Mouse (Mus musculus): ENCODE data around the gene Unc45b. TPM values are rescaled to one million over a fixed set of nuclear protein-coding genes. Genes with fewer than 3 reads are reported as not detected.

The Unc45b gene
- polyA plus RNA-seq, 1 experiment from 2014 or later: 14.5 TPM

- ATAC-seq (ENCODE audit: low read depth): no peak
- Histone ChIP-seq H3K9me3 (ENCODE audit: control insufficient read depth, low read length) (no peaks in the 10 kb centered on the region), H3K4me2 (ENCODE audit: low read depth, low read length) (peak overlapping the region; percentile 20; the same call in 1 of the 2 replicates), H3K4me3 (ENCODE audit: low read length) (no peak overlapping the region; the same call in 1 of the 2 replicates), H3K4me1 (replicated peaks; ENCODE audit: control insufficient read depth, insufficient read depth, low read length) (peaks cover 14% of the 10 kb centered on the region), H3K9ac (ENCODE audit: low read length) (peak overlapping the region; percentile 43), H3K27me3 (ENCODE audit: control insufficient read depth, insufficient read depth, low read depth, low read length) (no peaks in the 10 kb centered on the region), H3K36me3 (ENCODE audit: control insufficient read depth, insufficient read depth, low read length) (no peaks in the 10 kb centered on the region), H3K27ac (ENCODE audit: low read length) (no peak overlapping the region)
- WGBS: 31% methylated on average over 10 of the region's 10 CpGs
These were observed 21.8 kb upstream of the Unc45b start for GRCm38 (mm10) chr11:82888491-82888946.

- Histone ChIP-seq H3K9ac (ENCODE audit: low read length) (peak overlapping the region; percentile 78), H3K36me3 (ENCODE audit: control insufficient read depth, insufficient read depth, low read length) (no peaks in the 10 kb centered on the region), H3K9me3 (ENCODE audit: control insufficient read depth, low read length) (no peaks in the 10 kb centered on the region), H3K4me3 (ENCODE audit: low read length) (peak overlapping the region; percentile 75), H3K4me1 (replicated peaks; ENCODE audit: control insufficient read depth, insufficient read depth, low read length) (peaks cover 14% of the 10 kb centered on the region), H3K27ac (ENCODE audit: low read length) (peak overlapping the region; percentile 72), H3K4me2 (ENCODE audit: low read depth, low read length) (peak overlapping the region; percentile 81), H3K27me3 (ENCODE audit: control insufficient read depth, insufficient read depth, low read depth, low read length) (no peaks in the 10 kb centered on the region)
- peak; percentile 52 for ATAC-seq (ENCODE audit: low read depth)
- 4% methylated on average over 29 of the region's 31 CpGs for WGBS
These were observed 20.6 kb upstream of the Unc45b start for GRCm38 (mm10) chr11:82889524-82890341.

- Histone ChIP-seq H3K9me3 (ENCODE audit: control insufficient read depth, low read length) (no peaks in the 10 kb centered on the region), H3K27me3 (ENCODE audit: control insufficient read depth, insufficient read depth, low read depth, low read length) (no peaks in the 10 kb centered on the region), H3K27ac (ENCODE audit: low read length) (peak within 1 kb of the TSS; percentile 72), H3K36me3 (ENCODE audit: control insufficient read depth, insufficient read depth, low read length) (no peaks in the 10 kb centered on the region), H3K4me1 (replicated peaks; ENCODE audit: control insufficient read depth, insufficient read depth, low read length) (peaks cover 14% of the 10 kb centered on the region), H3K9ac (ENCODE audit: low read length) (peak within 1 kb of the TSS; percentile 78), H3K4me3 (ENCODE audit: low read length) (peak within 1 kb of the TSS; percentile 75), H3K4me2 (ENCODE audit: low read depth, low read length) (peak within 1 kb of the TSS; percentile 81)
- 0% methylated on average over 26 of the region's 26 CpGs for WGBS
- ATAC-seq (ENCODE audit: low read depth): peak; percentile 96
These were observed 20.0 kb upstream of the Unc45b start, which contains the start of gene Rad51d for GRCm38 (mm10) chr11:82890342-82890762. Gene Rad51d (minus strand): TSS chr11:82890614.

GRCm38 (mm10) chr11:82891936-82892335, 18.4 kb upstream of the Unc45b start, which contains the start of gene Fndc8:
Gene Fndc8 (plus strand): TSS chr11:82892124.
- no peak within 1 kb of the TSS for H3K27ac ChIP-seq (ENCODE audit: low read length)
- no peak within 1 kb of the TSS for H3K9ac ChIP-seq (ENCODE audit: low read length)
- H3K27me3 ChIP-seq (ENCODE audit: control insufficient read depth, insufficient read depth, low read depth, low read length): no peaks in the 10 kb centered on the region
- H3K4me2 ChIP-seq (ENCODE audit: low read depth, low read length): no peak within 1 kb of the TSS
- no peaks in the 10 kb centered on the region for H3K36me3 ChIP-seq (ENCODE audit: control insufficient read depth, insufficient read depth, low read length)
- ATAC-seq (ENCODE audit: low read depth): no peak
- peaks cover 14% of the 10 kb centered on the region for H3K4me1 ChIP-seq (replicated peaks; ENCODE audit: control insufficient read depth, insufficient read depth, low read length)
- WGBS: 49% methylated on average over 7 of the region's 7 CpGs
- no peaks in the 10 kb centered on the region for H3K9me3 ChIP-seq (ENCODE audit: control insufficient read depth, low read length)
- H3K4me3 ChIP-seq (ENCODE audit: low read length): no peak within 1 kb of the TSS

GRCm38 (mm10) chr11:82897478-82897877, 12.9 kb upstream of the Unc45b start:
- H3K27ac ChIP-seq (ENCODE audit: low read length): no peak overlapping the region
- H3K4me1 ChIP-seq (replicated peaks; ENCODE audit: control insufficient read depth, insufficient read depth, low read length): no peaks in the 10 kb centered on the region
- ATAC-seq (ENCODE audit: low read depth): no peak
- no peak overlapping the region for H3K4me3 ChIP-seq (ENCODE audit: low read length)
- no peak overlapping the region for H3K4me2 ChIP-seq (ENCODE audit: low read depth, low read length)
- H3K9ac ChIP-seq (ENCODE audit: low read length): no peak overlapping the region
- no peaks in the 10 kb centered on the region for H3K9me3 ChIP-seq (ENCODE audit: control insufficient read depth, low read length)
- WGBS: 75% methylated on average over 10 of the region's 10 CpGs
- peaks cover 16% of the 10 kb centered on the region for H3K36me3 ChIP-seq (ENCODE audit: control insufficient read depth, insufficient read depth, low read length)
- H3K27me3 ChIP-seq (ENCODE audit: control insufficient read depth, insufficient read depth, low read depth, low read length): no peaks in the 10 kb centered on the region

GRCm38 (mm10) chr11:82899720-82900119, 10.6 kb upstream of the Unc45b start:
- Histone ChIP-seq H3K27ac (ENCODE audit: low read length) (no peak overlapping the region), H3K4me2 (ENCODE audit: low read depth, low read length) (no peak overlapping the region), H3K9ac (ENCODE audit: low read length) (no peak overlapping the region), H3K9me3 (ENCODE audit: control insufficient read depth, low read length) (no peaks in the 10 kb centered on the region), H3K4me1 (replicated peaks; ENCODE audit: control insufficient read depth, insufficient read depth, low read length) (no peaks in the 10 kb centered on the region), H3K4me3 (ENCODE audit: low read length) (no peak overlapping the region), H3K36me3 (ENCODE audit: control insufficient read depth, insufficient read depth, low read length) (peaks cover 28% of the 10 kb centered on the region), H3K27me3 (ENCODE audit: control insufficient read depth, insufficient read depth, low read depth, low read length) (no peaks in the 10 kb centered on the region)
- no peak for ATAC-seq (ENCODE audit: low read depth)
- 89% methylated on average over 5 of the region's 5 CpGs for WGBS

GRCm38 (mm10) chr11:82901606-82902310, 8.6 kb upstream of the Unc45b start:
- H3K9me3 ChIP-seq (ENCODE audit: control insufficient read depth, low read length): no peaks in the 10 kb centered on the region
- H3K27ac ChIP-seq (ENCODE audit: low read length): no peak overlapping the region
- WGBS: 93% methylated on average over 20 of the region's 20 CpGs
- no peak overlapping the region for H3K4me2 ChIP-seq (ENCODE audit: low read depth, low read length)
- H3K27me3 ChIP-seq (ENCODE audit: control insufficient read depth, insufficient read depth, low read depth, low read length): no peaks in the 10 kb centered on the region
- H3K36me3 ChIP-seq (ENCODE audit: control insufficient read depth, insufficient read depth, low read length): peaks cover 33% of the 10 kb centered on the region
- H3K4me1 ChIP-seq (replicated peaks; ENCODE audit: control insufficient read depth, insufficient read depth, low read length): no peaks in the 10 kb centered on the region
- ATAC-seq (ENCODE audit: low read depth): no peak
- H3K9ac ChIP-seq (ENCODE audit: low read length): no peak overlapping the region
- no peak overlapping the region for H3K4me3 ChIP-seq (ENCODE audit: low read length)

GRCm38 (mm10) chr11:82904952-82905351, 5.4 kb upstream of the Unc45b start:
- Histone ChIP-seq H3K4me2 (ENCODE audit: low read depth, low read length) (no peak overlapping the region), H3K4me3 (ENCODE audit: low read length) (no peak overlapping the region), H3K27ac (ENCODE audit: low read length) (no peak overlapping the region), H3K27me3 (ENCODE audit: control insufficient read depth, insufficient read depth, low read depth, low read length) (no peaks in the 10 kb centered on the region; the same call in 1 of the 2 replicates), H3K4me1 (replicated peaks; ENCODE audit: control insufficient read depth, insufficient read depth, low read length) (peaks cover 6% of the 10 kb centered on the region), H3K36me3 (ENCODE audit: control insufficient read depth, insufficient read depth, low read length) (peaks cover 33% of the 10 kb centered on the region), H3K9ac (ENCODE audit: low read length) (no peak overlapping the region), H3K9me3 (ENCODE audit: control insufficient read depth, low read length) (no peaks in the 10 kb centered on the region)
- 51% methylated on average over 8 of the region's 8 CpGs for WGBS
- ATAC-seq (ENCODE audit: low read depth): no peak

- Histone ChIP-seq H3K36me3 (ENCODE audit: control insufficient read depth, insufficient read depth, low read length) (peaks cover 26% of the 10 kb centered on the region), H3K4me3 (ENCODE audit: low read length) (no peak overlapping the region), H3K4me2 (ENCODE audit: low read depth, low read length) (no peak overlapping the region), H3K9me3 (ENCODE audit: control insufficient read depth, low read length) (no peaks in the 10 kb centered on the region), H3K4me1 (replicated peaks; ENCODE audit: control insufficient read depth, insufficient read depth, low read length) (peaks cover 6% of the 10 kb centered on the region), H3K27ac (ENCODE audit: low read length) (no peak overlapping the region), H3K27me3 (ENCODE audit: control insufficient read depth, insufficient read depth, low read depth, low read length) (no peaks in the 10 kb centered on the region; the same call in 1 of the 2 replicates), H3K9ac (ENCODE audit: low read length) (no peak overlapping the region)
- WGBS: 84% methylated on average over 5 of the region's 5 CpGs
- ATAC-seq (ENCODE audit: low read depth): no peak
These were observed 4.5 kb upstream of the Unc45b start for GRCm38 (mm10) chr11:82905816-82906215.
